Mouse (Mus musculus) monocyte, adult 5-6 weeks (primary cell): ENCODE data around the gene Ank3. TPM values are rescaled to one million over a fixed set of nuclear protein-coding genes. Genes with fewer than 3 reads are reported as not detected.

Source experiments
- ATAC-seq: fragments of 153-309, 156-312 bp; replicated peaks from 2 replicates; pipeline ENCODE4 v1.8.0; 2017; ENCODE audit warnings: mild to moderate bottlenecking; ENCODE audit not compliant: low TSS enrichment, insufficient number of reproducible peaks, severe bottlenecking, poor library complexity, low FRiP score
- total RNA-seq: library from RNA; stranded (forward); fragments of 200-1000, 200-491, 200-594 nt; gene quantifications from 3 replicates; pipeline ENCODE4 v1.2.3, GENCODE M21; 2017

Ank3 gene
- total RNA-seq, 1 experiment from 2014 or later: not detected

DNA sequence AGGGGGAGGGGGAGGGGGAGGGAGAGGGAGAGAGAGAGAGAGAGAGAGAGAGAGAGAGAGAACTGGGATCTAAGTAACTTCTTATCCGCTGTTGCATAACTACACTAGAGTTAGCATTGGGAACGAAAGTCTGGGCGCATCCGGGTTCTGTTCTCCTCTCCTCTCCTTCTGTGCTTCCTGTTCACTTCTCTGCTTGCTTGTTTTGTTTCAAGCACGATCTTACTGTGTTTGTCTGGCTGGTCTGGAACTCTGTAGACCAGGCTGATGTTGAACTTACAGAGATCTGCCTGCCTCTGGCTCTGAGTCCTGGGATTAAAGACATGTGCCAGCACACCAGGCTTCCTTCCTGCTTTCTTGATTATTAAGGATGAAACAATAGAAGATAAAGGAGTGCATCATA is 519.1 kb downstream of the Ank3 start:
- no peak for ATAC-seq

DNA sequence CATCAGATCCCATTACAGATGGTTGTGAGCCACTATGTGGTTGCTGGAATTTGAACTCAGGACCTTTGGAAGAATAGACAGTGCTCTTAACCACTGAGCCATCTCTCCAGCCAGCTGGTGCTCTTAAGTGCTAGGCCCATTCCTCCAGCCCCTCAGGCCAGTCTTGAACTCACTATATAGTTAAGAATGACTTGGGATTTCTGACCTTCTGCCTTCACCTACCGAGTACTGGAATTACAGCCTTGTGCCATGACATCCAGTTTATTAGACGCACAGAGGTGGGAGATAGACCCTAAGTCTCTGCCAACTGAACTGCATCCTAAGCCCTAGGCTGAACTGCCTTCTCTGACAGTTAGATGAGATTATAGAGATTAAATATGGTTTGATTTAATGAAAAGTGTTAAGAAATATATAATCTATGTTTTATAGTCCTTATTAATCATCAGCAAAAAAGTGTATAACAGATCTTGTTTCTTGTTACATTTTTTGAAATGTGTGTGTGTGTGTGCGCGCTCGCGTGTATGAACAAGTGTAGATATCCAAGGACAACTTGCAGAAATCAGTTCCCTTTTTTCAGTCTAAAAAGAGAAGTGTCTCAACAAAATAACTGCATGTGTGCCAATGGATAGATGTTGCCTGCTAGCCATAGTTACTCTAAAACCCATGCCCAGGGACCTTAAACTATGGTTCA is 520.0 kb downstream of the Ank3 start:
- no peak for ATAC-seq

- ATAC-seq: no peak
Measured at GRCm38 (mm10) chr10:69919152-69919492, 520.5 kb downstream of the Ank3 start.

- ATAC-seq: no peak
Measured at GRCm38 (mm10) chr10:69919746-69920145, 521.2 kb downstream of the Ank3 start.

DNA sequence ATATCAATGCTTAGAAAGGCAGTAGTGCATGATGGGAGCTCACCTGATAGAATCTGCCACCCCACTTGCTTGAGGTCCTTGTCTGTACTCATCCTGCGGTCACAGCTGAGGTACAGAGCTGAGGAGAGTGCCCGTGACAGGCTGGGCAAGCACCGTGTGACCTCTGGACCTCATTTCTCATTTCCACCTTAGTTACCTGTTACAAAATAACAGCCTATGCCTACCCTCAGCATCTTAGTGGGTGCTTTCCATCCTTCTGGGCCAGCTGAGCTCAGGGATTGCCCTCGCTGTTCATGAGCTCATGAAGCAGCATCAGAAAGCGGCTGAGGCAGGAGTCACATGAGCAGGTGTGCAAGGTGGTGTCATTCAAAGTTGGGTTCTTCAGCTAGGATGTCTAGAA is 523.5 kb downstream of the Ank3 start:
- ATAC-seq: no peak

DNA sequence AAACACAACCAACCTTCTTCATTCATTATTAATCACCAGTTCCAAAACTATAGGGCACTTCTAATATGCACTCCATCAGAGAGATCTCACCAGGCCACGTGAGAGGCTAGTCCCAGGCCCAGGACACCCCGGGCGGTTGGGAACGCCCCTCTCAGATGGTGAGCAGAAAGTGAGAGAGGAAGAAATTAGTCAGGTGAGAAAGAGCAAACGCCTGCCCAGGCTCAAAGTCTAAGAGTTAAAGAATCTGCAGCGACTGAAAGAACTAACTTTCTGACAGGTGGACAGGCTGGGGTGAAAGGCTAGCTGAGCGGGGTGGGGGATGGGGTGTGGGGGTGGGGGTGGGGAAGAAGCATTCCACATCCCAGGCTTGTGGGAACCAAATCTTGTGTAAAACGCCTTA is 525.2 kb downstream of the Ank3 start:
- no peak for ATAC-seq

DNA sequence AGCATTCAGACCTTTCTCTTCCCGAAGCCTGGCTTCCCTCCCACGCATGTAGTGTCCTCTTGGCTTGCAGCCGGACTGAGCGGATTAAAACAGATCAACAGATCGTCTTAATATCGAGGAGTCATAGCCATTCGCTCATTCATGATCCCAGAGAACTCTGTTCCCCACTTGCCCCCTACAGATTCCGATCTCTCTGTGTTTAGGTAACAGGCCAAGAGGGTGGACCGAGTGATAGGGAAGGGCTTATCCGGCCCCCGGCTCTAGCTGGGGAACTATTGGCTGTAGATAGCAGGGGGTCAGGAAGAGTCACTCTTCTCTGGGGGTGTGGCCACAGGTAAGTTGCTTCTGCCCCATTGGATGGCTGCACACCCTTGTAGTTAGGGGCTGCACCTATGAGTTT is 525.7 kb downstream of the Ank3 start:
- ATAC-seq: no peak

DNA sequence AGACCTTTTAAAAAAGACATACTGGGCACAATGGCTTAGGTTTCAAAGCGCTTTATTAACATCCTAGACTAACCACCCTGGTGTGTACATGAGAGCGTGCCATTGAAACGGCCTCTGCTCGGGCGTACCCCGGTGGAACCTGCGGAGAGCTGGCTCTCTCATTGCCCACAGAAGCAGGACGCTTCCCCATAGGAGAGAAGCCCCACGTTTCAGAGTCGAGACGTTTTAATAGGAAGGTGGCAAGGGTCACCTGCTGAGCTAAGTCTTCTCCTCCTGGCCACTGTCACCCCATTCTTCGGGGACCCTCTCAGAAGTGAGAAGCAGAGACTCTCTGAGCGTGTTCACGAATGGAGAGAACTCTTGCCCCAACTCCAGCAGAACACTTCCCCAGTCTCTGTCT is 526.3 kb downstream of the Ank3 start:
- ATAC-seq: no peak

GRCm38 (mm10) chr10:69925285-69926157 is 526.9 kb downstream of the Ank3 start:
- ATAC-seq: no peak

DNA sequence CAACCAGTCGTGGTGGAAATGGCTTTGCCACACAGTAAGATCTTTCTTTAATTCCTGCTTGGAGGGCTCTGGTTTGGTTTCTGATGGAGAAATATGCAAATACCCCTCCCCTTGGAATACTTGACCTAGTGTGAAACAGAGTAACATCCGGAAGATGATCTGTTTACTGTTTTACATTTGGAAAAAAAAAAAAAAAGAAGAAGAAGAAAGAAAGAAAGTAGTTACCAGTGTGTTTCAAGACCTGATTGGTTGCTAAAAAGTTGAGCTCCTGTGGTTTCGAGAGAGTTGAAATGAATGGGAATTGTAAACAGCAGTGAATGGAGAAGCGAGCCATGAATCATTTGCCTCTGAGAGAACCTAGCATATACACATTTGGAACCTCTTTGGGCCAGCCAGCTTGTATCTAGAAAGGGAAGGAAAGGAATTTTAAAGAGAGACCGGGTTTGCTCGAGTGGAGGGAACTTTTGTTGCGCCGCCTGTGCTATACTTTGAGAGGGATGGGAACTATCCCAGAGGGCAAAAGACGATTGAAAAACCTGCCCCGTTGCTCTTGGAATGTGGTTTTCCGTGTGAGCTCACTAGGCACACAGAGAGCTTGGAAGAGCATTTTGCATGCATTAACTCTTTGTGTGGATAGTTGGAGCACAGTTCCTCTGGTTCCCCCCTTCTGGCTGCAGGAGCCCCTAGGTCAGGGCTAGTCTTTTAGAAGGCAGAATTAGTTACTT is 527.7 kb downstream of the Ank3 start:
- ATAC-seq: no peak

DNA sequence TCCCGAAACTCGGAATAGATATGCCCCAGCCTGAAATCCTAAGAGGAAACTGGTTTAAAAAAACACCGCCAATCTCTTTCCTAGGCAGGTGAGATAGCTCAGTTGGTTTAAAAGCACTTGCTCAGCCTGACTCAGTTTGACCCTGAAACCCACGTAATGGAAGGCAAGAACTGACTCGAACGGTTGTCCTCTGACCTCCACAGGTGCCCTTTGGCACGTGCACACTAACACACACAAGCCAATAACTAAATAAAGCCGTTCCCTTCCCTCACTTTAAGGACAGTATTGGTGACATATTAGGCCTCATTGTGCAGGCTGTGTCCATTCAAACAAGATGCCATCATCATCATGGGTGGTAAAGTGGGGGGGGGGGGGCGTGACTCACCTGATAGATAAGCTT is 528.4 kb downstream of the Ank3 start:
- ATAC-seq: no peak

DNA sequence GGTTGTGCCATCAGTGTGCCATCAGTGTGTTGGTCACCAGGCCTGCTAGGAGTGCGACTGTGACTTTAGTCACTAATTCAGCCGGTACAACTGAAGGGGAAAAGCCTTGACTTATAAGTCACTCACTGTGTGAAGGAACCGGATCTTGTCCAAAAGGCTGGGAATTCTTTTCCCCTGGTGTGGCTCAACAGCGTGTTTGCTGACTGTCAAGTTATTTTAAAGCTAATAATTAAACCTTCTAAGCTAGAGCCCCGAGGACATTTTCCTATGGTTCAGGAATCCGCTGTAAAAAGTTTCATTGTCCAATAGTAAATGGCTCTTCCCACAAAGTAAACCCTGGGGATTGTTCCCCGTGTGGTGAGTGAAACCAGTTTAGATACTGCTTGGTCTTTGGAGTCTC is 529.8 kb downstream of the Ank3 start:
- no peak for ATAC-seq

- no peak for ATAC-seq
Measured at GRCm38 (mm10) chr10:69930503-69930902, 531.9 kb downstream of the Ank3 start.

DNA sequence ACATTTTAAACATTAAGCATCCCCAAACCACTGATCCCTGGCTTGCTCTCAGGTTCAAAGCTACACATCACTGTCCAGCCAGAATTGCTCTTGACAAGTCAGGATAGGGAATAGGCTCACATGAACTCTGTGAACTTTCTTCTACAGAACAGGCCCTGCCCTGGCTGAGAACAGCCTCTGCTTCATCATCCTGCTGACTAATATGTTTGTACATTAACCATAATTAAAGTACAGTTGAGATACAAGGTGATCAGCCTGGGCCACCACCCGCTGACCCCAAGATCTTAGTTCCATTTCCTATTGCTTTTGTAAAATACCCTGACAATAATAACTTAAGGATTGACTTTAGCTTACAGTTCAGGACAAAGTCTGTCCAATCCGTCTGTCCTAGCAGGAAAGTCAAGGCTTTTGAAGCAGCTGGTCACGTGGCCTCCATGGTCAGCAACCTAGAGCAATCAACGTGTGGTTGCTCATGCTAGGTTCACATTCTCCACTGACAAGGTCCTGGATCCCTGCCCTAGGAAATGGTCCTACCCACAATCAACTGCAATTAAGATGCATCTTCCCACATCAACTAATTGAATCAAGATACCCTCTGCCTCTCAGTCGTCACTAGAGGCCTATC is 538.0 kb downstream of the Ank3 start:
- ATAC-seq: no peak

- ATAC-seq: no peak
Measured at GRCm38 (mm10) chr10:69937291-69937921, 538.8 kb downstream of the Ank3 start.

GRCm38 (mm10) chr10:69939144-69939543 is 540.6 kb downstream of the Ank3 start:
- ATAC-seq: no peak

GRCm38 (mm10) chr10:69939966-69940365 is 541.4 kb downstream of the Ank3 start:
- ATAC-seq: no peak

DNA sequence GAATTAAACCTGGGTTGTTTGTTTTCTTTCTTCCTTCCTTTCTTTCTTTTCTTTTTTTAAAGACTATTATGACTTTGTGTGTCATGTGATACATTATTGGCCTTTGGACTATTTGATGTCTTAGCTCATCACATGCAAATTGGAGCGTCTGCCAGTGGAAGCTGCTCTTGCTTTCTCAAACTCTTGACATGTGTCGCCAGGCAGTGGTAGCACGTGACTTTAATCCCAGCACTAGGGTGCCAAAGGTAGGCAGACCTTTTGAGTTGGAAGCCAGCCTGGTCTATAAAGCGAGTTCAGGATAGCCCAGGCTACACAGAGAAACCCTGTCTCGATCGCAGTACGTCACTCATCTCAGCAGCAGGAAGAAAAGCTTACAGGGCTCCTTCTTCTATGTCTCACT is 542.4 kb downstream of the Ank3 start:
- no peak for ATAC-seq

DNA sequence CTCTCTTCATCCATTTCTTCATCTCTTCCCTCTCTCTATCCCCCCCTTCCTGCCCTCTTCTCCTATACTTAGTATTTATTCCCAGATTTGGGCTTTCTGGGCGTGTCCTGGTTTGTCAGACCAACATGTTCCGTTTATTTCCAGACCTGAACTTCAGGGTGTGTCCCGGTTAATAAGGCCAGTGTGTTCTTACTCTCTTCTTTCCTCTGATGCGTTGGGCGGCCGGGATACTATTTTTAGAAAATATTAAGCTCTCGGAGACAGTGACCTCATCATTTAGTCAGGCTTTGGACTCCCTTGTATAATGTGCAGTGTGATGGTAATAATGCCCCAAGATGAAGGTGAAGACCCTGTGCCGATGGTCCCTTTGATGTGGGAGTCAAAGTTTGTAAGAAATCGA is 546.3 kb downstream of the Ank3 start:
- ATAC-seq: no peak
